ENCODE assay signal across 9 mouse cellular contexts in genomic region chr9:110759265-110759664, GRCm38 (mm10). TPM values are rescaled to one million over a fixed set of nuclear protein-coding genes. Genes with fewer than 3 reads are reported as not detected.
DNase-seq lines count a peak whose midpoint lies in the region; ATAC-seq lines count a peak whose summit lies in the region.
"Had no signal": no experiment of that assay in that cellular context is flagged by ENCODE, and none has a peak within 500 bp of the region (broad histone marks: within the 10 kb centered on the region; RNA-seq: fewer than 3 reads in every experiment).

No protein-coding gene starts in this region.

- DNase-seq in frontal cortex, postnatal 36 days (ENCODE audit: low spot score in 2 of 2): peak; percentile 15 to 25
- peak; percentile 56 for DNase-seq in 3T3-L1 (ENCODE audit: low read depth, low spot score)
- DNase-seq in adrenal gland, postnatal 25 days: peak; percentile 67
- peak; percentile 70 to 74 for DNase-seq in heart, postnatal 36 days
- DNase-seq in layer of hippocampus, postnatal 36 days: peak; percentile 26 to 30
- DNase-seq in c-Kit-positive CD71-positive TER-119-positive erythroid progenitor cells, embryonic 14.5 days (ENCODE audit: low spot score): no peak

- no peak for ATAC-seq in frontal cortex, adult (ENCODE audit: low TSS enrichment)
- peak; percentile 87 for ATAC-seq in megakaryocyte progenitor cell, adult 5-6 weeks (replicated peaks; ENCODE audit: poor library complexity)

- intact Hi-C loops in heart, postnatal 36 days (cut with DNase I): loop anchor here (1.0 kb wide), 2 partner anchors 29 to 42 kb away; no protein-coding TSS in a partner anchor

RNA-seq across cellular contexts. Expression of gene Pth1r, which starts 12.3 kb away (rescaled TPM):
- 8.0 and 9.7 TPM in 2 replicates for total RNA-seq in adrenal gland, postnatal 25 days (2021)
- 1 to 10 TPM; 6.5 to 6.6 TPM for total RNA-seq in heart, postnatal 36 days (2021)
- 1 to 10 TPM; 4.3 to 4.8 TPM for total RNA-seq in layer of hippocampus, postnatal 36 days (2021)
- 0.15 TPM in 1 of 2 replicates, not detected in the other for total RNA-seq in megakaryocyte progenitor cell, adult 5-6 weeks (2015)
- 0.92 TPM in 1 of 2 replicates, not detected in the other for total RNA-seq in megakaryocyte progenitor cell, adult 5-6 weeks (2017)

RNA-seq across cellular contexts. Expression of gene Myl3, which starts 17.6 kb away (rescaled TPM):
- 1.2 TPM in 1 of 2 replicates, not detected in the other for total RNA-seq in adrenal gland, postnatal 25 days (2021)
- over 10,000 TPM; 10,942 to 11,353 TPM for total RNA-seq in heart, postnatal 36 days (2021)
- not detected for total RNA-seq in layer of hippocampus, postnatal 36 days (2021)
- not detected in 2 replicates for total RNA-seq in megakaryocyte progenitor cell, adult 5-6 weeks (2015)
- total RNA-seq in megakaryocyte progenitor cell, adult 5-6 weeks (2017): not detected in 2 replicates

RNA-seq across cellular contexts. Expression of gene Prss42, which starts 38.7 kb away (rescaled TPM):
- not detected in 2 replicates for total RNA-seq in adrenal gland, postnatal 25 days (2021)
- total RNA-seq in heart, postnatal 36 days (2021): not detected
- not detected for total RNA-seq in layer of hippocampus, postnatal 36 days (2021)
- total RNA-seq in megakaryocyte progenitor cell, adult 5-6 weeks (2015): not detected in 2 replicates
- not detected in 2 replicates for total RNA-seq in megakaryocyte progenitor cell, adult 5-6 weeks (2017)
- total RNA-seq: gastrocnemius, postnatal 36 days had no signal

RNA-seq across cellular contexts. Expression of gene Prss44, which starts 54.5 kb away (rescaled TPM):
- total RNA-seq in adrenal gland, postnatal 25 days (2021): not detected in 2 replicates
- total RNA-seq in heart, postnatal 36 days (2021): not detected
- not detected for total RNA-seq in layer of hippocampus, postnatal 36 days (2021)
- total RNA-seq in megakaryocyte progenitor cell, adult 5-6 weeks (2015): not detected in 2 replicates
- not detected in 2 replicates for total RNA-seq in megakaryocyte progenitor cell, adult 5-6 weeks (2017)
- total RNA-seq: gastrocnemius, postnatal 36 days had no signal

Comparison
In these comparisons a context has a peak if more than half of its experiments do, and no peak if none do; other contexts are left out.
1. RNA of gene Myl3, which starts 17.6 kb away (total RNA-seq): 10,942 to 11,353 TPM in heart, postnatal 36 days; 1.2 TPM in adrenal gland, postnatal 25 days, not detected in layer of hippocampus, postnatal 36 days and not detected in megakaryocyte progenitor cell, adult 5-6 weeks; every median in the first group is over 1,000 times any median in the second.